In genomic region chr7:28780067-28780658, GRCm38 (mm10) we compare ENCODE assay signal across 8 mouse cellular contexts. TPM values are rescaled to one million over a fixed set of nuclear protein-coding genes. Genes with fewer than 3 reads are reported as not detected.
DNase-seq lines count a peak whose midpoint lies in the region; ATAC-seq lines count a peak whose summit lies in the region.

No protein-coding gene starts in this region.

- H3K4me1 ChIP-seq in intestine, embryonic 16.5 days (ENCODE audit: control insufficient read depth, insufficient read depth, low read length) = peaks cover 5% of the 10 kb centered on the region; the same call in 1 of the 2 replicates

- intact Hi-C loops in left cerebral cortex, postnatal 25 days (cut with DNase I) = loop anchor here (5.0 kb wide), 2 partner anchors 87 to 257 kb away; no protein-coding TSS in a partner anchor

- no peak overlapping the region for H3K4me2 ChIP-seq in intestine, embryonic 16.5 days (ENCODE audit: low read depth, low read length)

- peak; percentile 69 for DNase-seq in adrenal gland, adult 8-10 months
- DNase-seq in embryo, embryonic 10.5 days (ENCODE audit: low spot score) = peak; percentile 96
- peak; percentile 81 for DNase-seq in gastrocnemius, postnatal 25 days
- DNase-seq in left cerebral cortex, postnatal 25 days (ENCODE audit: low spot score in 2 of 2) = peak; percentile 84 to 93
- peak; percentile 87 for DNase-seq in mesoderm, embryonic 11.5 days (ENCODE audit: low read depth, low spot score)
- DNase-seq in right cerebral cortex, postnatal 4 days = peak; percentile 93
- DNase-seq in yolk sac, embryonic 10.5 days (ENCODE audit: low spot score) = peak; percentile 75

- H3K27me3 ChIP-seq in intestine, embryonic 16.5 days (replicated peaks; ENCODE audit: control insufficient read depth, insufficient read depth, low read length) = no peaks in the 10 kb centered on the region

- 45% methylated on average over 6 of the region's 6 CpGs for WGBS in intestine, embryonic 16.5 days

- no peaks in the 10 kb centered on the region for H3K9me3 ChIP-seq in intestine, embryonic 16.5 days (ENCODE audit: control insufficient read depth, low read length)

- peak overlapping the region; percentile 55 for H3K9ac ChIP-seq in intestine, embryonic 16.5 days (ENCODE audit: low read depth, low read length)

- ATAC-seq in intestine, embryonic 16.5 days = peak; percentile 78

- no peak overlapping the region for H3K4me3 ChIP-seq in intestine, embryonic 16.5 days (ENCODE audit: low read length)

- H3K27ac ChIP-seq in intestine, embryonic 16.5 days (ENCODE audit: low read length) = peak overlapping the region; percentile 61

- peaks cover 5% of the 10 kb centered on the region; the same call in 1 of the 2 replicates for H3K36me3 ChIP-seq in intestine, embryonic 16.5 days (ENCODE audit: control insufficient read depth, insufficient read depth, low read length)

RNA-seq across cellular contexts. Expression of gene Rinl, which starts 8.6 kb away (rescaled TPM):
- 1 to 10 TPM; 1.9 to 4.4 (median 2.8) TPM for total RNA-seq in adrenal gland, adult 8-10 months (2022)
- under 1 TPM; 0.51 to 0.78 TPM for total RNA-seq in gastrocnemius, postnatal 25 days (2021)
- polyA plus RNA-seq in intestine, embryonic 16.5 days (2015; fragmentation: Nextera tagmentation; extraction: Ambion mirVana) = 5.2 and 5.9 TPM in 2 replicates
- 1 to 10 TPM; 2.4 to 2.9 TPM for total RNA-seq in left cerebral cortex, postnatal 25 days (2021)

RNA-seq across cellular contexts. Expression of gene Nfkbib, which starts 12.9 kb away (rescaled TPM):
- total RNA-seq in adrenal gland, adult 8-10 months (2022) = 10 to 100 TPM; 32.0 to 52.2 (median 39.6) TPM
- total RNA-seq in gastrocnemius, postnatal 25 days (2021) = 10 to 100 TPM; 24.4 to 27.9 TPM
- polyA plus RNA-seq in intestine, embryonic 16.5 days (2015; fragmentation: Nextera tagmentation; extraction: Ambion mirVana) = 46.2 and 49.1 TPM in 2 replicates
- total RNA-seq in left cerebral cortex, postnatal 25 days (2021) = 10 to 100 TPM; 34.2 to 37.7 TPM

RNA-seq across cellular contexts. Expression of gene Sirt2, which starts 13.6 kb away (rescaled TPM):
- 10 to 100 TPM; 73.9 to 96.2 (median 84.3) TPM for total RNA-seq in adrenal gland, adult 8-10 months (2022)
- 10 to 100 TPM; 81.6 to 82.3 TPM for total RNA-seq in gastrocnemius, postnatal 25 days (2021)
- polyA plus RNA-seq in intestine, embryonic 16.5 days (2015; fragmentation: Nextera tagmentation; extraction: Ambion mirVana) = 71.9 and 77.6 TPM in 2 replicates
- 100 to 1,000 TPM; 151 to 166 TPM for total RNA-seq in left cerebral cortex, postnatal 25 days (2021)

RNA-seq across cellular contexts. Expression of gene Ccer2, which starts 24.2 kb away (rescaled TPM):
- not detected for total RNA-seq in adrenal gland, adult 8-10 months (2022)
- not detected for total RNA-seq in gastrocnemius, postnatal 25 days (2021)
- not detected in 2 replicates for polyA plus RNA-seq in intestine, embryonic 16.5 days (2015; fragmentation: Nextera tagmentation; extraction: Ambion mirVana)
- total RNA-seq in left cerebral cortex, postnatal 25 days (2021) = 1 to 10 TPM in 1 of 2 experiments, under 1 TPM in 1; 0.92 to 1.2 TPM

RNA-seq across cellular contexts. Expression of gene Hnrnpl, which starts 28.2 kb away (rescaled TPM):
- 100 to 1,000 TPM; 331 to 473 (median 439) TPM for total RNA-seq in adrenal gland, adult 8-10 months (2022)
- total RNA-seq in gastrocnemius, postnatal 25 days (2021) = 100 to 1,000 TPM; 118 to 120 TPM
- 142 and 146 TPM in 2 replicates for polyA plus RNA-seq in intestine, embryonic 16.5 days (2015; fragmentation: Nextera tagmentation; extraction: Ambion mirVana)
- 100 to 1,000 TPM; 375 to 411 TPM for total RNA-seq in left cerebral cortex, postnatal 25 days (2021)
